Mouse (Mus musculus): ENCODE measurements around the gene Trim6.
"Not testable (repeated sequence)": the region's sequence is repeated elsewhere in the genome, so short reads cannot be mapped to it uniquely, and the experiment has no call there.

The Trim6 gene

DNA sequence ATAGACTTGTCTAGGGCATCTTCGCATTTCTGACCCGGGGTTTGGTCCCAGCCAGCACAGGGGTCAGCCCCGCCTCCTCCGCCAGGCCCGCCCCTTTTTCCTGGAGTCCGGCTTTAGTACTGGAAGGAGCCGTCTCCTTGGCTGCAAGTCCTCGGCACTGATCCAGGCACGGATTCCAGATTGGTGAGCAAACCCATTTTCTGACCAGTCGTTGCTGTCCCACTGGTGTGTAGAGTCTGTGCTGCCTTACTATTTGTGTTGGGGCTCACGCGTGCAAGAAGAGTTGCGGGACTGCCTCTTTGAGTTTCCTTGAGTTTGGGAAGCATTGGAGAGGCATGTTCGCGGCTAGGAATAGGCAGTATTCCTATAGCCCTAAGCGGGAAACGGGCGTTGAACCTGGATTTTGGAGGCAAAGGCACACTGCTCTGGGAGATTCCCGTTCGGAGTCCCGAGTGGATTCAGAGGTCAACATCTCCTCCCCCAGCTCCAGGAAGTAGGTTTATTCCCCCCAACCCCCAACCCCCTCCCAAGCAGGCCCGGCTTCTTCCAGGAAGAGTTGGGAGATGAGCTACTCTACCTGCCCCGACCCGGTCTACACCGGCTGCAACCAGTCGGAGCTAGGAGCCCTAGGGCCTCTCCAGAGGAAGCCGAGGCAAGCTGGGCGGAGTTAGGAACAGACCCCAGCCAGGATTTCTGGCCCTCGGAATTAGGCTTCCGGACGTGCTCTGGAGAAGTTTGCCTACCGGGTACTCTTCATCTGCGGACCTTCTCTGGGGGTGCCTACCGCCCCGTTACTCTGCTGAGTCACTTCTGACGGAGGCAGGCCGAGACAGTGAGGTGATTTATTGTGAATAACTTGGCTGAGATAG lies at the start of gene Trim6:
Gene Trim6, plus strand, starts transcription at position 93 of the 869 bp plus-strand sequence.
- DNase-seq, result peak; percentile 84

DNA sequence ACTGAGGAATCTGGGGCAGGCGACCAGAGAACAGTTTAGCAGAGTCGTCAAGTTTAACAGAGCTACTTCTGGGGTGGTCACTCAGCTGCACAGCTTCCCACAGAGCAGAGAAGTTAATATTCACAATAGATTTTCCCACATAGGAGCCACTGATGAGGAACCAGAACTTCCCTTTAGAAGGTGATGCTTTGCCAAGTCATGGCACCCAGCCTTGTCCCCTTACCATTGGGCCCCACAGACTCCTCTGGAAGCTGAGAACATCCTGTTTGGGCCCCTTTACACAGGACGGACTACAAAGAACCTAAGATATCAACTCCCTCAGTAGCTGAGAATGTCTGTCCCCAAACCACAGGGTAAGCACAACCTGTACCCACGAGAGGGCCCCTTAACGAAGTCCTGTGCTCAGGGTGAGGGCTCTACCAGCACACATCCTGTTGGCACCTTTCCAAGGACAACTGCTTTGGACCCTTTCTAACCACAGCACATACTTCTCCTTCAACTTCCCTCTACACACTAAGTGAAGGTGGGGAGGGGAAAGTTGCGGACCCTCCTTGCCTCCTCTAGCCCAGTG lies 48.9 kb upstream of the Trim6 start:
- DNase-seq, result no peak

DNA sequence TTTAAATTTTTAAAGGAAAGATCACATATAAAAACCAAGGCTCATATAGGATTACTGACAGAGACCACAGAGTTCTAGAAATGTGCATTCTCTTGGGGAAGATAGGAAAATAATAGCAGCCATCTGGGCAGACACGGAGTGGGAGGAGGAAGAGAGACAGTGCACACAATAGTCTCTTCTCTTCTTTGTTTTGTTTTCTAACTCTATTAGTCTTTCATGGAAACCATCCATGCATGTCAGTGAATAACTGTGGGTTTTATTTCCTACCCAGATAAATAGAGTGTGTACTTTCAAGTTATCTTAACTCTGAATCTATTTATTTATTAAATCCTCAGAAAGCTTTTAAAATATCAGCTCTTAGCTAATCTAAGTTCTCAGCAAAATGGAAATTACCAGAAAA lies 43.5 kb upstream of the Trim6 start:
- DNase-seq, result no peak

DNA sequence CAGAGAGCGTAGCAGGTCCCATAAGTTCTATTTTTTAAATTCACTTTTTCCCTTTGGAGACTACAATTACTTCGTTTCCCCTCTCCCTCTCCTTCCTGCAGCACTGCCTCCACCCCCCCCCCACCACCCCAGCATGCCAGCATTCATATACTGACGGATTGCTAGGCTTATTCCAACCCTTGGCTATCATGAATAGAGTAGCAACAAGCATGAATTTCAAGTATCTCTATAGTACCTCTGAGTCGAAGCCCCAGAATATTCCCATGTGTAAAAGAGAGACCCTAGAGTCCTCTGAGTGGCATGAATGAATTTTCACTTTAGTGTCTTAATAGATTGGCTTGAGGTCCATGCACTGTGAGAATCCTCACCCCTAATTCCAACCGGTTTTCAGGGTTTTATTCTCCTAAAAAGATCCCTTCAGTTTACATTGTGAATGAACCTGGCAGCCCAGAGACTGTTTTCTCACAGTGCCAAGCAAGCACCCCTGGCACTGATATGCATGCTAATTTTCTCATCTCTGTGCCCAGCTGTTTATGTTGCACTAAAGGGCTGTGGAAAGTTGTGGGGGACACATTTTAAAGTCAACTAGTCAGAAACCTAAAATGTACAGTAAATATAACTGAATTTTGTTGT lies 40.1 kb upstream of the Trim6 start:
- DNase-seq, result no peak

DNA sequence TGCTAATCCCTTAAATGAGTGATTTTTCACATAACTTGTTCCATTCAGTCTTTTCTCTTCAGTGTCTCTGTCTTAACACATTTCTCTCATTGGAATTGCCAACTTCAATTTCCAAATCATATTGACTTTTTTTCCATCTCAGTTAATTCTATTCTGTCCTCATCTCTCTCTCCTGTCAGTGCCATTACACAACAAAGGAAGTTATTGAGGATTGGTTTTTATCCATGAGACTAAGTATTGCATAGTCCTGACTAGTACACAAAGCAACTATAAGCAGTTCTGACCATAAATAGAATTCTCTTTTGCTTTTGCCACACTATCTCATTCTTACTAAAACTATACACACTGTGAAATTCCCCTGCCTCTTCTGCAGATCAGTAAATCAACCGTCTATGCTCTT lies 39.5 kb upstream of the Trim6 start:
- DNase-seq, result no peak

DNA sequence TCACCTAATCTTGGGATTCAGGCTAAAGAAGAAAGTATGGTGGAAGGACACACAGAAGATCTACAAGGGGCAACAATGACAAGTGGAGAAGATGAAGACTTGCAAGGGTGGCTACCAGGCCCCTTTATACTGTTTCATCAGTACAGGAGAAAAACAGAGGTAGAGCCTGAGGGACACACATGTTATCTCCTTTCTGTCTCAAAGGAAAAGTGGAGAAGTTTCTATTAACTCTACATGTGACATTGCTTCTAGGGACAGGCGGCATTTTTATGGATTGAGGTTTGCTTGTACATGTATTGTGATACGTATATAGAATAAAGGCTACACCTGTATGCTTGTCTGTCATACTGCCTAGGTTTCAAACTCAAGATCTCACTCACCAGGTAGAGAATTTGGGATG lies 35.3 kb upstream of the Trim6 start, which contains the start of gene Olfr648:
Gene Olfr648, minus strand, starts transcription at position 101 of the 400 bp plus-strand sequence.
- no peak for DNase-seq

DNA sequence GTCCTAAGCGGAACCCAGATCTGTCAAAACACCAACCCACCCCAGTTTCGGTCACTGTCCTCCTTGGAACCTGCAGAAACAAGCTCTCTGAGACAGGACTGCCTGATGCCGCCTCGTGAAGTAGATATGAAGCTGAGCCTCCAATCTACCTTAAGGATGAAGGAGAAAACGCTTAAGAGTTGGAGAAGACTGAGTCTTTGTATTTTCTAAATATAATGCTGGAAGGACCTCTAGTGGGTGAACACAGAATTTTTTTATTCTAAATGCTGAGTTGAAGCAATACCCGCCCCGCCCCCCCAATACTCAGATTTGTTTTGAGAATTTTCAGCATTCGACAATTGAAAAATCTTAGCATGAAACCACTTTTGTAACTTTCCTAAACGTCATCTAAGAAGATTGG lies 27.3 kb upstream of the Trim6 start:
- no peak for DNase-seq

DNA sequence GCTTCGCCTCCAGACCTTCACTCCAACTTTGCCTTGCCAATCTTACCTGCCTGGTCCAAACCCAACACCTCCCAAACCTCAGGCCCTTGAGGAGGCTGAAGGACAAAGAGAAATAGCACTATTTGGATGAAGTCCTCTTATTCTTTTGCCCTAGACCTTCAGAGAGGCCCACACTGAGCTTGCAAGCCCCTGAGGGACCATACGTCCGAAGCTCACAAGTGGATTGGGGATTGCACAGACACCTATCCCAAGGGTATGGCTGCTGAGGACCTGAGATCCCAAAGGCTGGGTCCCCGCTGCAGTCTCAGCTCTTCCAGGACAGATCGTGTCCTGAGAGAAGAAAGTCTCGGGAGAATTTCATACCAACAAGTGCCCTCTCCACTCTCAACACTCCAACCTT lies 22.7 kb upstream of the Trim6 start, which contains the start of gene Olfr649:
Gene Olfr649, minus strand, starts transcription at position 101 of the 400 bp plus-strand sequence.
- no peak for DNase-seq

DNA sequence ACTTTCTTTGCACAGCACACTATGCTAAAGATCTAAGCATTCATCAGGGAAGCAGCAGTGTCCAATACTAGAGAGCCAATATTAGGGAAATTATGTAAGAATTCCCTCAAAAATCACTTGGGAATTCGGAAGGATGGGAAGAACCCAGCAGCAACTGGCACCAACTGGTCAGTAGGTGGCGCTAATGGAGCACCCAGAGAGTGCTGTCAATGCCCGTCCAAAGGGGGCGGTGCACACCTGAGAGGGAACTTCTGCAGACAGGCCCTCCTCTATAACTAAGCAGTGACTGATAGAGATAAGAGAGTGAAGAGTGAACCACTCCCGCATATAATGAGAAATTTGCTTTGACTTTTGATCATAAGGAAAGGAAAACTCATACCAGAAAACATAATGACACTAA lies 18.8 kb upstream of the Trim6 start:
- peak; percentile 82 for DNase-seq

DNA sequence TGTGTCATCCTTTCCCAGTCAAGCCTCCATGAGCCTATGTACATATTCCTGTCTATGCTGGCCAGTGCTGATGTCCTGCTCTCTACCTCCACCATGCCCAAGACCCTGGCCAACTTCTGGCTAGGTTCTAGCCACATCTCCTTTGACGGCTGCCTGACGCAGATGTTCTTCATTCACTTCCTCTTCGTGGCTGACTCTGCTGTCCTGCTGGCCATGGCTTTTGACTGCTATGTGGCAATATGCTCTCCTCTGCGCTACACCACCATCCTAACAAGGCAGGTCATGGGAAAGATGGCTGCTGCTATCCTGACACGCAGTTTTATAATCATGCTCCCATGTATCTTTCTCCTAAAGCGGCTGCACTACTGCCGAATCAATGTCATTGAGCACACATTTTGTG lies 12.4 kb upstream of the Trim6 start:
- DNase-seq, result no peak

DNA sequence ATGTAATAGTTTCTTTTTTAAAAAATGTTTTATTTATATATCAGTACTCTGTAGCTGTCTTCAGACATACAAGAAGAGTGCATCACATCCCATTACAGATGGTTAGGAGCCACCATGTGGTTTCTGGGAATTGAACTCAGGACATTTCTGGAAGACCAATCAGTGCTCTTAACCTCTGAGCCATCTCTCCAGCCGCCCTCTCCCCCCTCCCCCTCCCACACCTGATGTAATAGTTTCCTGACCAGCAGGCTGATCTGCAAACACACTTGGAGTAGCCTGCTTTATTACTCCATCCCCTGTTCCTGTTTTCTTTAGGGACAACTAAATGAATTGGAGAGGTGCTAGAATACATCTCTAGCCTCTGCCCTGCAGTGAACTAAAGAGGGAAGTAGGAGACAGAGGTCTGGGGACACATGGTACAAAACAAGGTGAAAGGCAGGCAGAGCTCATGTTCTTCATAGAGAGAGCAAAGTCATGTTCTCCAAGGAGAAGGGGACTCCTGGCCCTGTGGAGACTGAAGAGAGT lies 2.5 kb upstream of the Trim6 start:
- no peak for DNase-seq

DNA sequence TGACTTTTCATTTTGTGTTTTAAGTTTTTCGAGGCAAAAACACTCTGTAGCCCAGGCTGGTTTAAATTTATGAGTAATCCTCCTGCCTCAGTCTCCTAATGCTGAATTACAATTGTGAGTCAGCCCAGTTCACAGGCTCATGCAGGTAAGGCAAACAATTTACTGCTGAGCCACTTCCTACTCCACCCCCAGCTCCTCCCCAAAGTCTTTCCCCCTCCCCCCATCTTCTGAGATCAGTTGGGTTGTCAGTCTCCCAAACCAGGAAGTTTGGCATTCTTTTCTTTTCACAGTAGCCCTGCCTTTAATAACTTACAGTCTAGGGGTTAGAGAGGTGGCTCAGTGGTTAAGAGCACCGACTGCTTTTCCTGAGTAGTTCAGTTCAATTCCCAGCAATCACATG lies 712 bp upstream of the Trim6 start:
- DNase-seq, result no peak

DNA sequence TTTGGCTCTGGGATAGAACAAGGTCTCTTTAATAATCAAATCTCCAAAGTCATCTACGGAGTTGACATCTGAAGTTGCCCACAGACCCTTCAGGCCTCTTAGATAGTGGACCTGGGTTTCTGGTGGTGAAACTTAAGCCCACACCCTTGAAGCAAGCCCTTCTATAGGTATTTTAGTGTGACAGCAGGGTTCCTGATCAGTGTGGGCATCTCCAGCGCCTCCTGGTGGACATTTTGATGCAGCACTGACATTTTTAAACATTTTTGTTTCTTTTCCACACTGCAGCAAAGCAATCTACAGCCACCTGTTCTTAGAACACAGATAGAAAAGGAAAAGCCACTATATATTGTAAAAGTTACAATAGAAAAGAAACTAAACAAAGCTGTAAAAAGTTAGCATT lies 12.6 kb downstream of the Trim6 start:
- DNase-seq, result peak; percentile 57

DNA sequence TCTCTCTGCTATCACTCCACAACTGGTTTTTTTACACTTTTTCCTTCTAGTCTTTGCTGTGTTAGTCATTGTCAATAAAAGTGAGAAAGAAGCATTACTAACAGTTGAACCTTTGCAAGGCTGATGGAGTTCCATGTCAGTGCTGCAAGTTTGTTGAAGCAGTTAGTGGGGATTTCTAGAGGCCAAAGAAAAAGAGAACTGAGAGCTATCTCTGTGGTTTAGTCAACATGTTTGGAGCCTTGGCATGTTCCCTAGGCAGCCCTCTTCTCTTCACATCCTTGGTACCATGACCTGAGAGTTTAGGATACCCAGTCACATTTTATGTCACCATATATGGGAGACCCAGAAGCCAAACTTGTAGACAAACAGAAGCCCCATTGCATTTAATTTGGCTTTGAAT lies 22.3 kb downstream of the Trim6 start:
- DNase-seq, result no peak

DNA sequence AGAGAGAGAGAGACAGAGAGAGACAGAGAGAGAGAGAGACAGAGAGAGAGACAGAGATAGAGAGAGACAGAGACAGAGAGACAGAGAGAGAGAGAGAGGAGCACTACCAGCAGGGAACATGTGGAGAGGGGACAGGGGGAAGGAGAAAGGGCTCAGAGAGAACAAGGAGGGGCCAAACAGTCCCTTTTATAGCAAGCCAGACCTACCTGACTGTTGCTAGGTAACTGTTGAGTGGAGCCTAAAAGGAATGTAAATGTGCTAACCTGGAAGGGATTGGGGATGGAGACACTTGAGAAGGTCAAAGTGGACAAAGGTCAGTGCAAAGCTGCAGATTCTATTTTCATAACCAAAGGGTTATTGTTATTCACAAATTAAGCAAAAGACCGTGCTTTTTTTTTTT lies 25.0 kb downstream of the Trim6 start:
- DNase-seq, result no peak

DNA sequence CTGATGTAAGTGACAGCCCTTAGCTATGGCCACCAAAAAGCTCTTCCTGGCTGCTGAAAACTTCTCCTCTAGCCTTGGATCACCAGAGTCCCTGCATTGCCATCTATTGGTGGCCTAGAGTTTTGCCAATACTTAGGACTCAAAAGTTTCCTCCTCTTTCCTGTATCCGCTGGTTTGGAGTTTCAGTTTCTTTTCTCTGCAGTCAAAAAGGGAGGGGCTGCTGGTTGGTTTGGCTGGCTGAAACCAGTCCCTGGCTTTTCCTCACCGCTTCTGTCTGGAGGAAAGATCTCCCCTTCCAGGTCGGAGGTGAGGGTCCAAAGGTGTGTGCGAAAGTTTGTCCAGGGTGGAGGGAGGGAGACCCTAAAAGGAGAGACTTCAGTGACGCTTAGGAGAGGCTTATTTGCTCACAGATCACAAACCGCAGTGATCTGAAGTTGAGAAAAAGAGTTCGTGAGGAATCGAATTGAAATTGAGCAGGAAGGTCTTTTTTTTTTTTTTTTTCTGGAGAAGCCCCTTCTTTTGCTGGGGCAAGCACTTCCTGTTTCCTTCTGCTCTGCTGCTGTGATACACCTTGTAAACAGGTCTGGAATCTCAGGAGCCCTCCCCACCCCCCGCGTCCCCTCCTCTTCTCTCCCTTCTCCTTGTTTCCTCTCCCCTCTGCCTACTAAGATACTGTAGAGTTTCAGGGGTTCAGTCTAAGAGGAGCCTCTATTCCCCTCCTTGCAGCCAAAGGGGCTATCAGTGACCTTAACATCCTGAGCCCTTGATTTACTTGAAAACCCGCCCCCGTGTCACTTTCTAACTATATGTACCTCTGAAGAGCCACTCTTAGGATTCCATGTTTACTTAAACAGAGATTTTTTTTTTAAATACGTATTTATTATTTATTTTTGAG lies 25.9 kb downstream of the Trim6 start, which contains the start of gene Trim34a:
Gene Trim34a, plus strand, starts transcription at position 171 of the 895 bp plus-strand sequence.
- DNase-seq, result peak; percentile 65

DNA sequence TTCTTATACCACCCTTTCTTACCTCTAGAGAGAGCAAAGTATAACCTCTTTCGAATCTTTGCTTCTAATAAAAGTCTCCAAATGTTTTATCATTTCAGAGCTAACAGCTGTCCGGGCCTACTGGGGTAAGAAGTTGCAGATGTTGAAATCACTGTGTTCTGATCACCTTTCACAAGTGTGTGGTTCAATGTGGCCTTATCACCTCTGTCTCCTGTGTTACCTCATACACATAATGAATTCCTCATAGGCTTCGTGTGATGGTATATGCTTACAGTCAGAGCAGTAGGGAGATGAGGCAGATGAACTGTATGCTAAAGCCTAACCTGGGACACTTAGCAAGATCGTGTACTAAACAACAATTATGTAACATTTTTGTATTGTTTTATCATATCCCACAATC lies 41.8 kb downstream of the Trim6 start:
- DNase-seq, result not testable (repeated sequence)

DNA sequence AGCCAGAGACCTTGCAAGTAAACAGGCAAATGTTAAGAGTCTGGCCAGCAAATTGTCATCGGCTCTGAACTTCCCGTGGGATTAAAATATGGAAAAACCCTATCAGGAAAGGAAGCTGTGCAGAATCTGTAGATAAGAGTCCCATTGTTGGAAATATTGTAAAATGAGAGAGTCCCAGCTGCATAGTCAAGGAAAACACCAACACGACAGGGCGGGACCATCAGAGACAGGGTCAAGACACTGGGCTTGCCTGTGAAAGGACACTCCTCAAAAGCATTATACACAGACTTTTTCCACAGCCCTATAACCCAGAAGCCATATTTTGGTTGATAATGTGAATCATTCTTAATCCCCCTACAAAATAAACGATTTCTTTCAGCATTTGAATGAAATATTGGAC lies 46.7 kb downstream of the Trim6 start:
- not testable (repeated sequence) for DNase-seq

DNA sequence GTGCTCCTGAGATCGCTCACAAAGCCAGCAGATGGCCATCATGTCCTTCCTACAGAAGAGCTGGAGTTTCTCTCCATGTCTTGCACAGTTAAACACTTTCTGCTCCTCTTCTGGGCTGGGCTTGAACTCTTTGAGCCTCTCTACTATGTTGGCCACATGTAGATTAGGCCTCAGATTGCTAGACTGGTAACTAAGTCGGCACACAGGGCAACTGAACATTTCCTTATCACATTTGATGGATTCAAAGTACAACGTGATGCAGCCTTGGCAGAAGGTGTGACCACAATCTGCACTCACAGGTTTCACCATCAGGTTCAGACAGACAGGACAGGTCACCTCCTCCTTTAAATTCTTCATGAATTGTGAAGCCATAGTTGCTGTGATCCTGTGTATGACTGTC lies 60.8 kb downstream of the Trim6 start:
- not testable (repeated sequence) for DNase-seq

All from lung, postnatal 14 days (tissue).